Mouse (Mus musculus): Measurements from ENCODE around the gene Tor4a.

GRCm38 (mm10) chr2:25241438-25241775 is 44.7 kb upstream of the Tor4a start:
- TF ChIP-seq MAFK (IDR thresholded peaks at IDR 0.05; ENCODE audit: insufficient read depth, low read depth, low read length) (no peak), ZC3H11A (IDR thresholded peaks at IDR 0.05; ENCODE audit: borderline replicate concordance, low read depth, low read length) (no peak), HCFC1 (IDR thresholded peaks at IDR 0.05; ENCODE audit: borderline replicate concordance, insufficient read depth, low read length) (no peak), ZNF384 (IDR thresholded peaks at IDR 0.05; ENCODE audit: low read depth, low read length) (no peak)

All from ES-E14 (cell line).